Mouse (Mus musculus): ENCODE measurements around the gene Ccnb3. TPM values are rescaled to one million over a fixed set of nuclear protein-coding genes. Genes with fewer than 3 reads are reported as not detected.

Gene Ccnb3
- polyA plus RNA-seq, 1 experiment from 2014 or later: not detected

Other genes starting within 250 kb of the Ccnb3 start
- not detected in 2 replicates for gene Akap4, start 25.9 kb upstream of the Ccnb3 start, polyA plus RNA-seq (2015; fragmentation: Nextera tagmentation; extraction: Ambion mirVana)

Measured in liver, embryonic 15.5 days (tissue).